Mouse (Mus musculus): Measurements from ENCODE around the gene Wfdc3.
"Not testable (repeated sequence)": the region's sequence is repeated elsewhere in the genome, so short reads cannot be mapped to it uniquely, and the experiment has no call there.

Gene Wfdc3

GRCm38 (mm10) chr2:164739876-164740275, 5.9 kb downstream of the Wfdc3 start:
- DNase-seq (ENCODE audit: low read depth, low spot score), result no peak

- DNase-seq (ENCODE audit: low read depth, low spot score), result no peak
Observed at GRCm38 (mm10) chr2:164737377-164738090, 8.2 kb downstream of the Wfdc3 start.

GRCm38 (mm10) chr2:164735446-164735845, 10.3 kb downstream of the Wfdc3 start:
- DNase-seq (ENCODE audit: low read depth, low spot score), result no peak

GRCm38 (mm10) chr2:164734839-164735238, 10.9 kb downstream of the Wfdc3 start:
- no peak for DNase-seq (ENCODE audit: low read depth, low spot score)

DNA sequence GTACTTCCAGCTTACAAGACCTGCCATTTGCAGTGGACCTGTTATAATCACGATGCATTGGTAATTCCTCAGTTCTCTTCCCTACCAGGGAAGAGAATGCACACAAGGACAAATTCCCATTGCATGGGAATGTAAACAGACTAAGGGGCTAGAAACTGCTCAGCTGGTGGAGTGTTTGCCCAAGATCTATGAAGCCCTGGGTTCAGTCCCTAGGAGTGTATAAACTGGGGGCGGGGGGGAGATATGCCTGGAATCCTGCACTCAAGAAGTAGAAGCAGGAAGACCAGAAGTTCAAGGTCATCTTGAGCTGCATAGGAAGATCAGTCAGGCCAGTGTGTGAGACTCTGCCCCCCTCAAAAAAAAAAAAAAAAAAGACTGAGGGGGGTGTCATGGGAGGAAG, 12.5 kb downstream of the Wfdc3 start:
- no peak for DNase-seq (ENCODE audit: low read depth, low spot score)

DNA sequence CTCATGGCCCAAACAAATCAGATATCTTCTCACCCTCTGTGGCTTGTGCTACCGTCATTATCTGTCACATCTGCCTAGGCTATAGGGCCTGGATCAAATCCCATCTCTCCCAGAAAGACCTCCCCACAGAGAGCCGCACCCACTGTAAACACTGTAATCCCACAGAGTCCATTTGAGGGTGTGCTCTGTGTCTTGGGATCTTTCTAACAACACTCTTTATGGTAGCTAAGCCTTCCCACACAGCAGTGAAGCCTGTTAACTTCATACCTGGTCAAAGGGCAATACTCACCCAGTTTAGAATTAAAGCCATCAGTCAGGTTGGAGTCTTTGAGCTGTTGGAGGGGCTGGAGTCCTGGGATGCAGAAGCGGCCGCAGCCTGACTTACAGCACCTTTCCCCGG, 14.0 kb downstream of the Wfdc3 start:
- DNase-seq (ENCODE audit: low read depth, low spot score), result no peak

DNA sequence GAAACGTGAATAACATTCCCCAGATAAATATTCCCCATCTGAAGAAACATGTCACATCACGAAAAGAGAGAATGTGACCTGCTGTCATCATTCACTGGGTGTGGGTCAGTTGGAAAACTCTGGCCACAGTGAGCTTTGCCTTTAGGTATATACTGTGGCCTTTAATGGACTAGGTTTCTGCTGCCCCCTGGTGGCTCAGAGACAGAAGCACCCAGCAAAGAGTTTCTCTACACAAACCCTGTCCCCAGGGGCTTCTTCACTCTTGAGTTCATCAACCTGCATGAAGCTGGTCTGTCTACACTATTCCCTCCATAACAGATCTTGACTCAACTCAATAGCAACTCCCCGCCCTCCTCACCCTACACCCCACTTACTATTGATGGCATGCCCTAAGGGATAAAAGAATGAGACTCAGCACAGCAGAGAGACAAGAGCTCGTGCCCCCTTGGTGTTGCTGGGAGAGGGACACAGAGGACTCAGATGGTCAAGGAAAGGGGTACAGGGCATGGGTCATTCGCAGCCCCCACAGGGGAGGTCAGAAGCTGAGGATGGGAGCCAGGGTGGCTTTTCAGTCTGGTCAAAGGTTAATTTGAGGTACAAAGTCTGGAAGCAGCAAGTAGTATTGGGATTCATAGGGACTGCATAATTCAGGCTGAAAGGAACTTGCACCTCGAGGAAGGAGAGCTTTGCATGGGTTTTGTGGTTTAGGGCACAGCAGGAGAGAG, 19.7 kb downstream of the Wfdc3 start:
- peak; percentile 53 for DNase-seq (ENCODE audit: low read depth, low spot score)

GRCm38 (mm10) chr2:164723276-164723675, 22.5 kb downstream of the Wfdc3 start:
- DNase-seq (ENCODE audit: low read depth, low spot score), result no peak

GRCm38 (mm10) chr2:164716194-164716786, 29.4 kb downstream of the Wfdc3 start:
- not testable (repeated sequence) for DNase-seq (ENCODE audit: low read depth, low spot score)

GRCm38 (mm10) chr2:164715005-164715404, 30.7 kb downstream of the Wfdc3 start, which contains the start of gene Spint5:
Gene Spint5 (plus strand): TSS chr2:164715305.
- DNase-seq (ENCODE audit: low read depth, low spot score), result no peak

GRCm38 (mm10) chr2:164705991-164706390, 39.7 kb downstream of the Wfdc3 start:
- DNase-seq (ENCODE audit: low read depth, low spot score), result no peak

DNA sequence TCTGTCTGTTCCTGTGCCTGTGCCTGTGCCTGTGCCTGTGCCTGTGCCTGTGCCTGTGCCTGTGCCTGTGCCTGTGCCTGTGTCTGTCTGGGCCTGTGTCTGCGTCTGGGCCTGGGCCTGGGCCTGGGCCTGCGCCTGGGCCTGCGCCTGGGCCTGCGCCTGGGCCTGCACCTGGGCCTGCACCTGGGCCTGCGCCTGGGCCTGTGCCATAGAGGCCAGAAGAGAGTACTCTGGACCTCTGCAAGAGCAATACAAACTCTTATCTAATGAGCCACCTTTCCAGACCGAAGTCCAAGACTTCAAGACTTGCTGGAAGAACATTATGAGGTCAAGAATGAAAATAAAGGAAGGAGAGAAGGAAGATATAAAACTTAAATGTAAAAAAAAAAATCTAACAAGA, 40.4 kb downstream of the Wfdc3 start:
- DNase-seq (ENCODE audit: low read depth, low spot score), result no peak

DNA sequence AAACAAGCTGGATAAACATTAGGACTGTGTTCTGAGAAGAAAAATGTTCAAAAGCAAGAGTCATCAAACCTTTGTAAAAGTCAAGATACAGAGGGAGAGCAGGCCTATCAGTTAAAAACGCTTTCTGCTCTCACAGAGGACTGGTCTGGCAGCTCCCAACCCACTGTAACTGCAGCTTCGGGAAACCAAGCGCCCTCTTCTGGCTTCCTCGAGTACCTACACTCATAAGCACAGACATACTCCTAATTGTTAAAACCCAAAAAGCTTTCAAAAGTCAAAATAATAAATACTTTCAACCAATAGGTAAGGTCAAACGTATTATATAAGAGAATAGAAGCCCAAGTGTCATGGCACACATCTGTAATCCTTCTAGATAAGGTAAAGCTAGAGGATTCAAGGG, 41.5 kb downstream of the Wfdc3 start:
- DNase-seq (ENCODE audit: low read depth, low spot score), result no peak

- no peak for DNase-seq (ENCODE audit: low read depth, low spot score)
Observed at GRCm38 (mm10) chr2:164701761-164702160, 44.0 kb downstream of the Wfdc3 start.

GRCm38 (mm10) chr2:164700959-164701358, 44.8 kb downstream of the Wfdc3 start:
- DNase-seq (ENCODE audit: low read depth, low spot score), result no peak

DNA sequence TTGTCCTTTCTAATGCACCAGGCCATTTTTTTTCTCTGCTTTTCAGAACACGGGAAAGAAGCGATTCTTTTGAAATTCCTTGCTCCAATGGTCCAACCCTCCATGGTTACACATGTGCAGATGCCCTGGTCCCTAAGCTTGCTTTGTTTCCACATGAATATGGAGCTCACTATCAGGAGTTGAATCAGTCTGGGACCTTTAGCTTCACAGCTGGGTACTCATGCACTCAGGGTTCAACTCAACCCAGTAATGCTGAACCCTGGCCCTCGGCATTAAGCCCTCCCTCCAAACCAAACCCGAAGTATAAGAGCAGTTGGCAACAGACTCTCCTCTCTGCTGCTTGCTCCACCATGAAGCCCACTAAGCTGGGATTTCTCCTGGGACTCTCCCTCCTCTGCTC, 47.5 kb downstream of the Wfdc3 start, which contains the start of gene Spint4:
Gene Spint4, plus strand, starts transcription at position 301 of the 400 bp plus-strand sequence.
- DNase-seq (ENCODE audit: low read depth, low spot score), result no peak

DNA sequence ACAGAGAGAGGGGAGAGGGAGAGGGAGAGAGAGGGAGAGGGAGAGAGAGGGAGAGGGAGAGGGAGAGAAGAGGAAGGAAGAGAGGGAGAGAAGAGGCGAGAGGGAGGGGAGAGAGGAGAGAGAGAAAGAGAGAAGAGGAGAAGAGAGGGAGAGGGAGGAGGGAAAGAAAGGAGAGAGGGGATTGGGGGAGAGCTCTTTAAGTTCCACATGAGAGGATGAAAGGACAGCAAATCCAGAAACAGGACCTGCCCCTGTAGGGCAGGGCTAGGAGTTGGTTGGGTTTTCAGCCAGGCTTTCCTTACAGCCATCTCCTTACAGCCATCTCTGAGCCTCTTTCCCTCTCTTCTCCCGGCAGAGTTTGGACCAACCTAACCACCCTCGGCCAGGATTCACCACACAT, 60.9 kb downstream of the Wfdc3 start, which contains the start of gene Wfdc13:
Gene Wfdc13, plus strand, starts transcription at position 301 of the 400 bp plus-strand sequence.
- no peak for DNase-seq (ENCODE audit: low read depth, low spot score)
